Mouse (Mus musculus): ENCODE results near the gene Fyn. TPM values are rescaled to one million over a fixed set of nuclear protein-coding genes. Genes with fewer than 3 reads are reported as not detected.

The Fyn gene
- total RNA-seq, 2 experiments from 2014 or later = 5.1 to 7.7 TPM

- no peak for ATAC-seq (replicated peaks; ENCODE audit: poor library complexity)
Observed at GRCm38 (mm10) chr10:39377219-39377618, 8.6 kb downstream of the Fyn start.

GRCm38 (mm10) chr10:39378025-39378603 lies 9.5 kb downstream of the Fyn start:
- 0 out of 2 replicates have a peak, but pooled peaks have one; percentile 11 for ATAC-seq (replicated peaks; ENCODE audit: poor library complexity)

- no peak for ATAC-seq (replicated peaks; ENCODE audit: poor library complexity)
Observed at GRCm38 (mm10) chr10:39379287-39379686, 10.6 kb downstream of the Fyn start.

GRCm38 (mm10) chr10:39379721-39380370 lies 11.2 kb downstream of the Fyn start:
- no peak for ATAC-seq (replicated peaks; ENCODE audit: poor library complexity)

GRCm38 (mm10) chr10:39385259-39385658 lies 16.6 kb downstream of the Fyn start:
- ATAC-seq (replicated peaks; ENCODE audit: poor library complexity) = no peak

GRCm38 (mm10) chr10:39386203-39386602 lies 17.5 kb downstream of the Fyn start:
- peak; percentile 42 for ATAC-seq (replicated peaks; ENCODE audit: poor library complexity)

GRCm38 (mm10) chr10:39387024-39387423 lies 18.4 kb downstream of the Fyn start:
- ATAC-seq (replicated peaks; ENCODE audit: poor library complexity) = no peak

GRCm38 (mm10) chr10:39387556-39387955 lies 18.9 kb downstream of the Fyn start:
- no peak for ATAC-seq (replicated peaks; ENCODE audit: poor library complexity)

GRCm38 (mm10) chr10:39388144-39388543 lies 19.5 kb downstream of the Fyn start:
- ATAC-seq (replicated peaks; ENCODE audit: poor library complexity) = no peak

GRCm38 (mm10) chr10:39389451-39389891 lies 20.8 kb downstream of the Fyn start:
- ATAC-seq (replicated peaks; ENCODE audit: poor library complexity) = no peak

GRCm38 (mm10) chr10:39390541-39390940 lies 21.9 kb downstream of the Fyn start:
- ATAC-seq (replicated peaks; ENCODE audit: poor library complexity) = no peak

- ATAC-seq (replicated peaks; ENCODE audit: poor library complexity) = no peak
Observed at GRCm38 (mm10) chr10:39392900-39393483, 24.3 kb downstream of the Fyn start.

- ATAC-seq (replicated peaks; ENCODE audit: poor library complexity) = no peak
Observed at GRCm38 (mm10) chr10:39395544-39395943, 26.9 kb downstream of the Fyn start.

- peak; percentile 46; the same call in 1 of the 2 replicates for ATAC-seq (replicated peaks; ENCODE audit: poor library complexity)
Observed at GRCm38 (mm10) chr10:39398924-39399323, 30.3 kb downstream of the Fyn start.

GRCm38 (mm10) chr10:39400155-39400554 lies 31.5 kb downstream of the Fyn start:
- no peak for ATAC-seq (replicated peaks; ENCODE audit: poor library complexity)

GRCm38 (mm10) chr10:39402487-39402886 lies 33.8 kb downstream of the Fyn start:
- ATAC-seq (replicated peaks; ENCODE audit: poor library complexity) = peak; percentile 33; the same call in 1 of the 2 replicates

GRCm38 (mm10) chr10:39403706-39404105 lies 35.1 kb downstream of the Fyn start:
- no peak for ATAC-seq (replicated peaks; ENCODE audit: poor library complexity)

GRCm38 (mm10) chr10:39404175-39404574 lies 35.5 kb downstream of the Fyn start:
- ATAC-seq (replicated peaks; ENCODE audit: poor library complexity) = no peak

GRCm38 (mm10) chr10:39405982-39406797 lies 37.5 kb downstream of the Fyn start:
- peak; percentile 63 for ATAC-seq (replicated peaks; ENCODE audit: poor library complexity)

- no peak for ATAC-seq (replicated peaks; ENCODE audit: poor library complexity)
Observed at GRCm38 (mm10) chr10:39406798-39407189, 38.1 kb downstream of the Fyn start.

- no peak for ATAC-seq (replicated peaks; ENCODE audit: poor library complexity)
Observed at GRCm38 (mm10) chr10:39407553-39407952, 38.9 kb downstream of the Fyn start.
